Mouse (Mus musculus) G1E (cell line): ENCODE data around the gene Pomt1. TPM values are rescaled to one million over a fixed set of nuclear protein-coding genes. Genes with fewer than 3 reads are reported as not detected.

Experiments
- ATAC-seq: 2 replicates; pipeline ENCODE4 v1.8.0; 2016; ENCODE audit warnings: mild to moderate bottlenecking; ENCODE audit not compliant: insufficient number of reproducible peaks, poor library complexity, low FRiP score, severe bottlenecking; ENCODE audit errors: extremely low read depth
- DNase-seq: peaks from one replicate; pipeline ENCODE4 v3.0.0; 2012; ENCODE audit warnings: low spot score
- H3K27me3 ChIP-seq: 2 replicates; pipeline ENCODE4 v1.6.1; 2012; ENCODE audit warnings: mild to moderate bottlenecking, low read length, inconsistent platforms; ENCODE audit not compliant: insufficient read depth
- H3K36me3 ChIP-seq: replicated peaks from 2 replicates; pipeline ENCODE3; 2012; ENCODE audit warnings: mild to moderate bottlenecking, inconsistent platforms
- H3K4me1 ChIP-seq: 2 replicates; pipeline ENCODE4 v1.6.1; 2012; ENCODE audit warnings: low read depth, low read length, inconsistent platforms, mixed read lengths; ENCODE audit not compliant: insufficient read depth
- H3K4me3 ChIP-seq: 2 replicates; pipeline ENCODE4 v1.5.1; 2012; ENCODE audit warnings: low read depth, mild to moderate bottlenecking, inconsistent platforms, low read length, moderate library complexity, mixed read lengths
- H3K9me3 ChIP-seq: replicated peaks from 2 replicates; pipeline ENCODE4 v1.6.1; 2012; ENCODE audit warnings: inconsistent platforms
- CTCF ChIP-seq: IDR thresholded peaks from 2 replicates; pipeline ENCODE4 v1.5.1; 2012; ENCODE audit warnings: low read depth, low read length, inconsistent platforms, mixed read lengths
- GATA1 ChIP-seq: IDR thresholded peaks from 2 replicates; pipeline ENCODE4 v1.6.1; 2012; ENCODE audit warnings: borderline replicate concordance, low read length, inconsistent platforms, mixed read lengths
- GATA2 ChIP-seq: IDR thresholded peaks from 2 replicates; pipeline ENCODE4 v1.6.1; 2012; ENCODE audit warnings: low read depth, low read length, inconsistent platforms, borderline replicate concordance
- POLR2AphosphoS5 ChIP-seq: IDR thresholded peaks from 2 replicates; pipeline ENCODE4 v1.6.1; 2012; ENCODE audit warnings: low read depth, low read length, inconsistent platforms; ENCODE audit not compliant: insufficient replicate concordance
- TAL1 ChIP-seq: conservative IDR thresholded peaks from 2 replicates; pipeline ENCODE4 v1.6.1; 2012; ENCODE audit warnings: low read depth, low read length, inconsistent platforms, mixed read lengths
- polyA plus RNA-seq: library from polyadenylated mRNA; stranded (reverse); fragments of >175 nt; gene quantifications from 2 replicates; pipeline ENCODE4 v1.2.3, GENCODE M21; 2012
- total RNA-seq, 2 experiments: library from RNA; stranded (forward) in 1 of 2; stranded (reverse) in 1 of 2; fragments of 200-1000 nt in 1 of 2; fragments of >200 nt in 1 of 2; fragmentation: Nextera tagmentation in 1 of 2; gene quantifications; 2 replicates each; pipeline ENCODE4 v1.2.3; 2014 to 2017

Gene Pomt1
- total and polyA plus RNA-seq, 3 experiments = 12.3 to 31.8 (median 15.0) TPM

GRCm38 (mm10) chr2:32218541-32219334 is 17.7 kb upstream of the Pomt1 start:
- H3K4me3 ChIP-seq = no peak overlapping the region
- DNase-seq (no peak), ATAC-seq (no peak)
- H3K27me3 ChIP-seq = no peaks in the 10 kb centered on the region
- H3K4me1 ChIP-seq = no peaks in the 10 kb centered on the region
- TF ChIP-seq TAL1 = no peak
- TF ChIP-seq POLR2AphosphoS5 = no peak
- TF ChIP-seq CTCF = no peak
- TF ChIP-seq GATA2 = no peak
- TF ChIP-seq GATA1 = no peak
- peaks cover 100% of the 10 kb centered on the region for H3K36me3 ChIP-seq
- H3K9me3 ChIP-seq = no peaks in the 10 kb centered on the region

GRCm38 (mm10) chr2:32219501-32219900 is 16.9 kb upstream of the Pomt1 start:
- DNase-seq (no peak), ATAC-seq (no peak)
- no peaks in the 10 kb centered on the region for H3K4me1 ChIP-seq
- no peaks in the 10 kb centered on the region for H3K9me3 ChIP-seq
- peaks cover 100% of the 10 kb centered on the region for H3K36me3 ChIP-seq
- no peak overlapping the region for H3K4me3 ChIP-seq
- no peaks in the 10 kb centered on the region for H3K27me3 ChIP-seq
- TF ChIP-seq GATA2 (no peak), POLR2AphosphoS5 (no peak), TAL1 (no peak), CTCF (no peak), GATA1 (no peak)

- Histone ChIP-seq H3K4me1 (no peaks in the 10 kb centered on the region), H3K36me3 (peaks cover 100% of the 10 kb centered on the region), H3K9me3 (no peaks in the 10 kb centered on the region), H3K4me3 (no peak overlapping the region), H3K27me3 (no peaks in the 10 kb centered on the region)
- DNase-seq (no peak), ATAC-seq (no peak)
- no peak for TF ChIP-seq GATA1
- no peak for TF ChIP-seq CTCF
- no peak for TF ChIP-seq POLR2AphosphoS5
These were observed 16.4 kb upstream of the Pomt1 start for GRCm38 (mm10) chr2:32220021-32220420.

GRCm38 (mm10) chr2:32220969-32221368 is 15.4 kb upstream of the Pomt1 start:
- TF ChIP-seq TAL1 (no peak), GATA2 (no peak), POLR2AphosphoS5 (no peak), CTCF (no peak), GATA1 (no peak)
- ATAC-seq = no peak
- H3K36me3 ChIP-seq = peaks cover 100% of the 10 kb centered on the region

GRCm38 (mm10) chr2:32221577-32221976 is 14.8 kb upstream of the Pomt1 start:
- peaks cover 100% of the 10 kb centered on the region for H3K36me3 ChIP-seq
- no peaks in the 10 kb centered on the region for H3K27me3 ChIP-seq
- ATAC-seq = no peak
- DNase-seq = no peak
- TF ChIP-seq POLR2AphosphoS5 (no peak), GATA1 (no peak), GATA2 (no peak), TAL1 (no peak), CTCF (no peak)
- H3K9me3 ChIP-seq = no peaks in the 10 kb centered on the region
- no peak overlapping the region for H3K4me3 ChIP-seq
- no peaks in the 10 kb centered on the region for H3K4me1 ChIP-seq

More at GRCm38 (mm10) chr2:32220969-32221368, 15.4 kb upstream of the Pomt1 start:
- Histone ChIP-seq H3K4me1 (no peaks in the 10 kb centered on the region), H3K4me3 (no peak overlapping the region), H3K27me3 (no peaks in the 10 kb centered on the region), H3K9me3 (no peaks in the 10 kb centered on the region)
- DNase-seq = no peak

GRCm38 (mm10) chr2:32222057-32222456 is 14.3 kb upstream of the Pomt1 start:
- Histone ChIP-seq H3K9me3 (no peaks in the 10 kb centered on the region), H3K4me3 (no peak overlapping the region), H3K36me3 (peaks cover 100% of the 10 kb centered on the region), H3K4me1 (no peaks in the 10 kb centered on the region), H3K27me3 (no peaks in the 10 kb centered on the region)
- no peak for TF ChIP-seq CTCF
- TF ChIP-seq POLR2AphosphoS5 = no peak
- TF ChIP-seq TAL1 = no peak
- no peak for TF ChIP-seq GATA1
- TF ChIP-seq GATA2 = no peak
- no peak for ATAC-seq
- DNase-seq = no peak

GRCm38 (mm10) chr2:32235433-32235832 is 957 bp upstream of the Pomt1 start:
- Histone ChIP-seq H3K36me3 (peaks cover 72% of the 10 kb centered on the region), H3K4me1 (peaks cover 32% of the 10 kb centered on the region), H3K4me3 (peak overlapping the region; percentile 79), H3K9me3 (no peaks in the 10 kb centered on the region), H3K27me3 (no peaks in the 10 kb centered on the region)
- no peak for TF ChIP-seq GATA1
- TF ChIP-seq CTCF = no peak
- no peak for TF ChIP-seq GATA2
- no peak for TF ChIP-seq POLR2AphosphoS5
- TF ChIP-seq TAL1 = no peak
- DNase-seq (no peak), ATAC-seq (no peak)
